Mouse (Mus musculus): ENCODE measurements at regions not wholly inside any gene's neighbourhood (a gene's known extent, or its start where the extent isn't known, plus 50 kb on each side); places are given as distances from the start of the nearest gene placed in this dataset.

GRCm38 (mm10) chr1:193552348-193552747 lies 182.2 kb upstream of the Camk1g start:
- no peak overlapping the region for H3K4me3 ChIP-seq (ENCODE audit: low read depth, low read length)
- H3K4me1 ChIP-seq (ENCODE audit: insufficient read depth, low read depth, low read length): no peaks in the 10 kb centered on the region
- no peaks in the 10 kb centered on the region for H3K36me3 ChIP-seq (replicated peaks)
- ATAC-seq (ENCODE audit: extremely low read depth, insufficient number of reproducible peaks, low FRiP score, poor library complexity, severe bottlenecking): no peak
- no peak for DNase-seq (ENCODE audit: low spot score)
- TF ChIP-seq TAL1 (conservative IDR thresholded peaks at IDR 0.05; ENCODE audit: low read depth, low read length): no peak
- H3K27me3 ChIP-seq (ENCODE audit: insufficient read depth, low read length): no peaks in the 10 kb centered on the region
- no peaks in the 10 kb centered on the region for H3K9me3 ChIP-seq (replicated peaks)

- ATAC-seq (ENCODE audit: extremely low read depth, insufficient number of reproducible peaks, low FRiP score, poor library complexity, severe bottlenecking) (no peak), DNase-seq (ENCODE audit: low spot score) (no peak)
- H3K4me1 ChIP-seq (ENCODE audit: insufficient read depth, low read depth, low read length): no peaks in the 10 kb centered on the region
- no peaks in the 10 kb centered on the region for H3K36me3 ChIP-seq (replicated peaks)
- TF ChIP-seq TAL1 (conservative IDR thresholded peaks at IDR 0.05; ENCODE audit: low read depth, low read length) (no peak), GATA2 (IDR thresholded peaks at IDR 0.05; ENCODE audit: borderline replicate concordance, low read depth, low read length) (no peak), CTCF (IDR thresholded peaks at IDR 0.05; ENCODE audit: low read depth, low read length) (no peak), POLR2AphosphoS5 (IDR thresholded peaks at IDR 0.05; ENCODE audit: insufficient replicate concordance, low read depth, low read length) (no peak), GATA1 (IDR thresholded peaks at IDR 0.05; ENCODE audit: borderline replicate concordance, low read length) (no peak)
- no peaks in the 10 kb centered on the region for H3K27me3 ChIP-seq (ENCODE audit: insufficient read depth, low read length)
- H3K9me3 ChIP-seq (replicated peaks): no peaks in the 10 kb centered on the region
- no peak overlapping the region for H3K4me3 ChIP-seq (ENCODE audit: low read depth, low read length)
These were observed 181.2 kb upstream of the Camk1g start for GRCm38 (mm10) chr1:193551340-193551739.

- no peaks in the 10 kb centered on the region for H3K9me3 ChIP-seq (replicated peaks)
- TF ChIP-seq TAL1 (conservative IDR thresholded peaks at IDR 0.05; ENCODE audit: low read depth, low read length): no peak
- no peak overlapping the region for H3K4me3 ChIP-seq (ENCODE audit: low read depth, low read length)
- DNase-seq (ENCODE audit: low spot score) (no peak), ATAC-seq (ENCODE audit: extremely low read depth, insufficient number of reproducible peaks, low FRiP score, poor library complexity, severe bottlenecking) (no peak)
- no peaks in the 10 kb centered on the region for H3K27me3 ChIP-seq (ENCODE audit: insufficient read depth, low read length)
- H3K36me3 ChIP-seq (replicated peaks): no peaks in the 10 kb centered on the region
- no peaks in the 10 kb centered on the region for H3K4me1 ChIP-seq (ENCODE audit: insufficient read depth, low read depth, low read length)
These were observed 180.7 kb upstream of the Camk1g start for GRCm38 (mm10) chr1:193550761-193551160.

- DNase-seq (ENCODE audit: low spot score): no peak
- H3K36me3 ChIP-seq (replicated peaks): no peaks in the 10 kb centered on the region
- no peak for ATAC-seq (ENCODE audit: extremely low read depth, insufficient number of reproducible peaks, low FRiP score, poor library complexity, severe bottlenecking)
- no peak overlapping the region for H3K4me3 ChIP-seq (ENCODE audit: low read depth, low read length)
- no peaks in the 10 kb centered on the region for H3K4me1 ChIP-seq (ENCODE audit: insufficient read depth, low read depth, low read length)
- no peaks in the 10 kb centered on the region for H3K27me3 ChIP-seq (ENCODE audit: insufficient read depth, low read length)
- TF ChIP-seq CTCF (IDR thresholded peaks at IDR 0.05; ENCODE audit: low read depth, low read length) (no peak), TAL1 (conservative IDR thresholded peaks at IDR 0.05; ENCODE audit: low read depth, low read length) (no peak), POLR2AphosphoS5 (IDR thresholded peaks at IDR 0.05; ENCODE audit: insufficient replicate concordance, low read depth, low read length) (no peak), GATA2 (IDR thresholded peaks at IDR 0.05; ENCODE audit: borderline replicate concordance, low read depth, low read length) (no peak), GATA1 (IDR thresholded peaks at IDR 0.05; ENCODE audit: borderline replicate concordance, low read length) (no peak)
- H3K9me3 ChIP-seq (replicated peaks): no peaks in the 10 kb centered on the region
These were observed 177.3 kb upstream of the Camk1g start for GRCm38 (mm10) chr1:193547356-193547755.

GRCm38 (mm10) chr1:193546044-193546432 lies 175.9 kb upstream of the Camk1g start:
- Histone ChIP-seq H3K4me3 (ENCODE audit: low read depth, low read length) (no peak overlapping the region), H3K4me1 (ENCODE audit: insufficient read depth, low read depth, low read length) (no peaks in the 10 kb centered on the region), H3K27me3 (ENCODE audit: insufficient read depth, low read length) (no peaks in the 10 kb centered on the region), H3K36me3 (replicated peaks) (no peaks in the 10 kb centered on the region), H3K9me3 (replicated peaks) (no peaks in the 10 kb centered on the region)
- no peak for DNase-seq (ENCODE audit: low spot score)
- no peak for ATAC-seq (ENCODE audit: extremely low read depth, insufficient number of reproducible peaks, low FRiP score, poor library complexity, severe bottlenecking)
- TF ChIP-seq POLR2AphosphoS5 (IDR thresholded peaks at IDR 0.05; ENCODE audit: insufficient replicate concordance, low read depth, low read length) (no peak), CTCF (IDR thresholded peaks at IDR 0.05; ENCODE audit: low read depth, low read length) (no peak), GATA1 (IDR thresholded peaks at IDR 0.05; ENCODE audit: borderline replicate concordance, low read length) (no peak), GATA2 (IDR thresholded peaks at IDR 0.05; ENCODE audit: borderline replicate concordance, low read depth, low read length) (no peak), TAL1 (conservative IDR thresholded peaks at IDR 0.05; ENCODE audit: low read depth, low read length) (no peak)

GRCm38 (mm10) chr1:193545406-193546043 lies 175.4 kb upstream of the Camk1g start:
- Histone ChIP-seq H3K27me3 (ENCODE audit: insufficient read depth, low read length) (no peaks in the 10 kb centered on the region), H3K4me1 (ENCODE audit: insufficient read depth, low read depth, low read length) (no peaks in the 10 kb centered on the region), H3K4me3 (ENCODE audit: low read depth, low read length) (no peak overlapping the region), H3K36me3 (replicated peaks) (no peaks in the 10 kb centered on the region), H3K9me3 (replicated peaks) (no peaks in the 10 kb centered on the region)
- DNase-seq (ENCODE audit: low spot score): no peak
- no peak for TF ChIP-seq CTCF (IDR thresholded peaks at IDR 0.05; ENCODE audit: low read depth, low read length)
- no peak for TF ChIP-seq TAL1 (conservative IDR thresholded peaks at IDR 0.05; ENCODE audit: low read depth, low read length)
- no peak for TF ChIP-seq GATA1 (IDR thresholded peaks at IDR 0.05; ENCODE audit: borderline replicate concordance, low read length)
- ATAC-seq (ENCODE audit: extremely low read depth, insufficient number of reproducible peaks, low FRiP score, poor library complexity, severe bottlenecking): no peak

- no peak for ATAC-seq (ENCODE audit: extremely low read depth, insufficient number of reproducible peaks, low FRiP score, poor library complexity, severe bottlenecking)
- no peak for TF ChIP-seq GATA2 (IDR thresholded peaks at IDR 0.05; ENCODE audit: borderline replicate concordance, low read depth, low read length)
- no peak for TF ChIP-seq CTCF (IDR thresholded peaks at IDR 0.05; ENCODE audit: low read depth, low read length)
- TF ChIP-seq POLR2AphosphoS5 (IDR thresholded peaks at IDR 0.05; ENCODE audit: insufficient replicate concordance, low read depth, low read length): no peak
- no peak for TF ChIP-seq GATA1 (IDR thresholded peaks at IDR 0.05; ENCODE audit: borderline replicate concordance, low read length)
- no peak for TF ChIP-seq TAL1 (conservative IDR thresholded peaks at IDR 0.05; ENCODE audit: low read depth, low read length)
- Histone ChIP-seq H3K4me3 (ENCODE audit: low read depth, low read length) (no peak overlapping the region), H3K36me3 (replicated peaks) (no peaks in the 10 kb centered on the region), H3K4me1 (ENCODE audit: insufficient read depth, low read depth, low read length) (no peaks in the 10 kb centered on the region), H3K27me3 (ENCODE audit: insufficient read depth, low read length) (no peaks in the 10 kb centered on the region), H3K9me3 (replicated peaks) (no peaks in the 10 kb centered on the region)
- no peak for DNase-seq (ENCODE audit: low spot score)
These were observed 174.7 kb upstream of the Camk1g start for GRCm38 (mm10) chr1:193544804-193545203.
